Mouse (Mus musculus) MEL (cell line): ENCODE results near the gene Pbx2.

Experiments
- CHD1 ChIP-seq: IDR thresholded peaks from 2 replicates; pipeline ENCODE4 v1.6.1; 2012; ENCODE audit warnings: low read depth, mild to moderate bottlenecking, inconsistent platforms, low read length, improper control_type of control experiment
- CHD2 ChIP-seq: IDR thresholded peaks from 2 replicates; pipeline ENCODE4 v1.6.1; 2011; ENCODE audit warnings: low read length, improper control_type of control experiment
- CTCF ChIP-seq, 3 experiments: IDR thresholded peaks in 2 of 3; conservative IDR thresholded peaks in 1 of 3; 2 replicates each; pipeline ENCODE4 v1.5.1; 2011 to 2012; ENCODE audit warnings: low read length in 3 of 3, low read depth in 2 of 3, mild to moderate bottlenecking in 2 of 3, improper control_type of control experiment in 1 of 3, inconsistent platforms in 1 of 3, mixed read lengths in 1 of 3, moderate library complexity in 1 of 3; ENCODE audit not compliant: control insufficient read depth in 1 of 3, insufficient read depth in 1 of 3, poor library complexity in 1 of 3, severe bottlenecking in 1 of 3
- EP300 ChIP-seq, 2 experiments: IDR thresholded peaks; 2 replicates each; pipeline ENCODE4 v1.6.1; 2011; ENCODE audit warnings: improper control_type of control experiment in 2 of 2, low read length in 2 of 2, low read depth in 1 of 2, mild to moderate bottlenecking in 1 of 2
- GATA1 ChIP-seq: IDR thresholded peaks from 2 replicates; pipeline ENCODE4 v1.6.1; 2011; ENCODE audit warnings: low read depth, low read length, improper control_type of control experiment
- JUND ChIP-seq: IDR thresholded peaks from 2 replicates; pipeline ENCODE4 v1.6.1; 2011; ENCODE audit warnings: low read depth, mild to moderate bottlenecking, improper control_type of control experiment, low read length
- MAX ChIP-seq: IDR thresholded peaks from 2 replicates; pipeline ENCODE4 v1.6.1; 2011; ENCODE audit warnings: low read length, improper control_type of control experiment
- MAZ ChIP-seq: IDR thresholded peaks from 2 replicates; pipeline ENCODE4 v1.6.1; 2012; ENCODE audit warnings: low read depth, mild to moderate bottlenecking, inconsistent platforms, low read length, improper control_type of control experiment
- MEF2A ChIP-seq: IDR thresholded peaks from 2 replicates; pipeline ENCODE4 v1.6.1; 2014; ENCODE audit warnings: low read depth, mild to moderate bottlenecking, inconsistent platforms, low read length, improper control_type of control experiment; ENCODE audit not compliant: poor library complexity, insufficient replicate concordance, severe bottlenecking; ENCODE audit errors: extremely low read depth
- POLR2A ChIP-seq, 2 experiments: IDR thresholded peaks; 2 replicates each; pipeline ENCODE4 v1.6.1; 2011 to 2012; ENCODE audit warnings: low read length in 2 of 2, mild to moderate bottlenecking in 2 of 2, control low read depth in 1 of 2, improper control_type of control experiment in 1 of 2, low read depth in 1 of 2, moderate library complexity in 1 of 2; ENCODE audit not compliant: control insufficient read depth in 1 of 2, insufficient read depth in 1 of 2, poor library complexity in 1 of 2
- POLR2AphosphoS5 ChIP-seq: IDR thresholded peaks from 2 replicates; pipeline ENCODE4 v1.6.1; 2012; ENCODE audit warnings: low read depth, borderline replicate concordance, mild to moderate bottlenecking, inconsistent platforms, low read length, moderate library complexity, mixed read lengths
- SIN3A ChIP-seq: IDR thresholded peaks from 2 replicates; pipeline ENCODE4 v1.6.1; 2012; ENCODE audit warnings: low read length, improper control_type of control experiment, inconsistent platforms
- UBTF ChIP-seq: IDR thresholded peaks from 2 replicates; pipeline ENCODE4 v1.6.1; 2012; ENCODE audit warnings: low read depth, mild to moderate bottlenecking, inconsistent platforms, low read length, improper control_type of control experiment, moderate library complexity, borderline replicate concordance; ENCODE audit not compliant: insufficient read depth
- ZMIZ1 ChIP-seq: IDR thresholded peaks from 2 replicates; pipeline ENCODE4 v1.6.1; 2012; ENCODE audit warnings: low read depth, mild to moderate bottlenecking, inconsistent platforms, low read length, improper control_type of control experiment, moderate library complexity

DNA sequence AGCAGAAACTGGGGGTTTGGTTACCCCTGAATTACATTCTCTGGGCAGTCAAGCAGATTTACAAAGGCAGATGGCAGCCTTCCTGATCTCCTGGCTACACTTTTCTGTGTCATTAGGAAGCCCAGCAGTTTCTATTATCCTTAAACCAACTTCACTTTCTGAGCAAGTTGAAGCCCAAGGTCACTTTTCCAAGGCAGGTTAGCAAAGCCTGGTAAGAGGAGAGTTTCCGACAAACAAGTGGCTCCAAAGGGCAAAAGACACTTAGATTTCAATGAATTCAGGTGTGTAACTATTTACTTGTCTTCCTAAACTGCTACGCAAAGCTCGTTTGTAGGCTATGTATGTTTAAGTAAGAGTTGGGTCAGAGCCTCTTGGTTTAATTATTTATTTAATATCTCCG is 52.3 kb downstream of the Pbx2 start:
- no peak for TF ChIP-seq UBTF
- no peak for TF ChIP-seq POLR2A (IDR thresholded peaks at IDR 0.05; ENCODE audit: control insufficient read depth in 1 of 2, insufficient read depth in 1 of 2, low read depth in 1 of 2, low read length in 2 of 2, poor library complexity in 1 of 2)
- TF ChIP-seq MAZ = no peak
- TF ChIP-seq GATA1 = no peak
- no peak for TF ChIP-seq CTCF (IDR thresholded peaks at IDR 0.05 in 2 of 3, conservative IDR thresholded peaks at IDR 0.05 in 1 of 3; ENCODE audit: control insufficient read depth in 1 of 3, insufficient read depth in 1 of 3, low read depth in 2 of 3, low read length in 3 of 3, poor library complexity in 1 of 3, severe bottlenecking in 1 of 3)
- no peak for TF ChIP-seq MAX
- no peak for TF ChIP-seq EP300 (IDR thresholded peaks at IDR 0.05; ENCODE audit: low read depth in 1 of 2, low read length in 2 of 2)
- no peak for TF ChIP-seq ZMIZ1
- no peak for TF ChIP-seq SIN3A
- no peak for TF ChIP-seq MEF2A
- TF ChIP-seq CHD1 = no peak
- TF ChIP-seq JUND = no peak
- TF ChIP-seq POLR2AphosphoS5 = no peak
- TF ChIP-seq CHD2 = no peak
